Mouse (Mus musculus) heart, adult 2 months (tissue): Measurements from ENCODE around the gene Pde4b.

Experiments
- CTCF ChIP-seq: fragments of 200-600 bp; IDR thresholded peaks from 2 replicates; pipeline ENCODE4 v1.8.1; 2022; ENCODE audit warnings: antibody characterized with exemption, mild to moderate bottlenecking, moderate library complexity
- EP300 ChIP-seq: fragments of 200-500 bp; IDR thresholded peaks from 2 replicates; pipeline ENCODE4 v1.6.1; 2011; ENCODE audit warnings: low read depth, low read length, control low read depth; ENCODE audit not compliant: insufficient read depth
- POLR2A ChIP-seq: fragments of 200-500 bp; IDR thresholded peaks from 2 replicates; pipeline ENCODE4 v1.6.1; 2011; ENCODE audit warnings: mild to moderate bottlenecking, low read depth, low read length, control low read depth; ENCODE audit not compliant: insufficient read depth

GRCm38 (mm10) chr4:102406848-102407247 is 319.5 kb downstream of the Pde4b start:
- TF ChIP-seq CTCF: no peak
- no peak for TF ChIP-seq EP300
- no peak for TF ChIP-seq POLR2A
